Mouse (Mus musculus): ENCODE data around the gene Gm49661.

DNA sequence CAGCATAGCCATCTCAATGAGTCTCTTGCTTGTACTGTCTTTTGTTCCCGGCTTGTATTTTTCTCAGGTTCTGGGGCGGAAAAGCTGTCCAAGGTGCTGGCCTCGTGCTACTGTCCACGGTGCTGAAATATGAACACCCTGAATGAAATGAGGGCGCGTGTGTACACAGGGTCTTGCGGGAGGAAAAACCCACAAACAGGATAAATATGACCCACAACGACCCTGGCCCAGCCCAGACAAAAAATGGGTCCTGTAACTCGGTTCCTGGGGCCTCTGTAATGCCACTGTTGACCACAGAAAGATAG lies 22.0 kb downstream of the Gm49661 start:
- no peak for TF ChIP-seq CTCF (IDR thresholded peaks at IDR 0.05; ENCODE audit: low read depth, low read length)
- no peak for TF ChIP-seq GATA1 (IDR thresholded peaks at IDR 0.05; ENCODE audit: borderline replicate concordance, low read length)
- no peak for TF ChIP-seq POLR2AphosphoS5 (IDR thresholded peaks at IDR 0.05; ENCODE audit: insufficient replicate concordance, low read depth, low read length)
- no peak for TF ChIP-seq GATA2 (IDR thresholded peaks at IDR 0.05; ENCODE audit: borderline replicate concordance, low read depth, low read length)

Measured in G1E (cell line).